Mouse (Mus musculus) kidney, postnatal 25 days (tissue): ENCODE measurements around the gene Cxcl17.

ENCODE experiments used
- DNase-seq, 2 experiments: peaks; one replicate each; pipeline ENCODE4 v3.0.0; 2021; ENCODE audit warnings: mixed read lengths in 2 of 2

Gene Cxcl17

DNA sequence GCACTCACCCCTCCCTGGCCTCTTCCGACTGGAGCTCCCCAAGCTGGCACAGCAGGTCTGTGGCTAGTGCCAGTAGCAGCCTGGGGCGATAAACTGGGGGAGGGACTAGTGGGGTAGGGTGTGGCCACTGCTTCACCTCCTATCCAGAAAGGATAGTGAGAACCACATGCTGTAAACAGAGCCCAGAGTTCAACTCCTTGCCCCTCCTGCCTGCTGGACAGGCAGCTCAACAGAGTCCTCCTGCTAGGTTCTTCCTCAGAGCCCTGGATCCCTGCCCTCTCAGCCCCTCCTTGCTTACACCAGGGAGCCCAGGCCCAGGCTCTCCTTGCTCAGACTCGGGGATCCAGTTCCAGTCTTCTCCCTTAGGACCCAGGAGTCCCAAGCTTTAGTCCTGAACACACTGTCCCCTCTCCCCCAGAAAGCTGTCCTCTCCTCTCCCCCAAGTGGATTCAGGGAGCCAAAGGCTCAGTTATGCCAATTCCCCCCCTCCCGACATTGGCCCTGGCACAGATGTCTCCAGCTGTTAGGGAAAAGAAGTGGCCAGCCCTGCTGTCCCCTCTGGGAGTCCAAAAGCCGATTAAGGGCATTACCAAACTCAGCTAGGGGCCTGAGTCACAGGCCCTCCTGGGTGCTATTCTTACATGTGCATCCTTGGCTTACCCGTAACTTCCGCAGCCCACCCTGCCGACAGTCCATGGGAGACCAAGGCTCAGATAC, 22.5 kb downstream of the Cxcl17 start:
- peak; percentile 83 to 95 for DNase-seq

DNA sequence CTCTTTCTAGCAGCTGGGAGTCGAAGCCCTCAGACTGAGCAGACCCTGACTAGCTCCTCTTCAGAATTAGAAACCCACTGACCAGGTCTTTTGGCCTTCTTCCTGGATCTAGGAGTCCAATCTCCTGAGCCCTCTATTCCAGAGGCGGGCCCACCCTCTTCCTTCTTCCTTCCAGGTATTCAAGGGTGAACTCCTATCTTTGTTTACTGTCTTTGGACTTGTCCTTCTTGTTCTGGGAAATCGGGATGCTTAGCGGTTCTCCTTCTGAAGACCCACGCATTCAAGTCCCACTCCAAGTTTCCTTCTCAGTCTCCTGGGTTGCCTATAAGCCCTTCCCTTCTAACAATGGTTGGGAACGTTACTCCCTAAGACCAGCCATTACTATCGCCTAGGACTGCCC, 23.8 kb downstream of the Cxcl17 start:
- DNase-seq, result peak in 1 of 2 experiments; percentile 38

DNA sequence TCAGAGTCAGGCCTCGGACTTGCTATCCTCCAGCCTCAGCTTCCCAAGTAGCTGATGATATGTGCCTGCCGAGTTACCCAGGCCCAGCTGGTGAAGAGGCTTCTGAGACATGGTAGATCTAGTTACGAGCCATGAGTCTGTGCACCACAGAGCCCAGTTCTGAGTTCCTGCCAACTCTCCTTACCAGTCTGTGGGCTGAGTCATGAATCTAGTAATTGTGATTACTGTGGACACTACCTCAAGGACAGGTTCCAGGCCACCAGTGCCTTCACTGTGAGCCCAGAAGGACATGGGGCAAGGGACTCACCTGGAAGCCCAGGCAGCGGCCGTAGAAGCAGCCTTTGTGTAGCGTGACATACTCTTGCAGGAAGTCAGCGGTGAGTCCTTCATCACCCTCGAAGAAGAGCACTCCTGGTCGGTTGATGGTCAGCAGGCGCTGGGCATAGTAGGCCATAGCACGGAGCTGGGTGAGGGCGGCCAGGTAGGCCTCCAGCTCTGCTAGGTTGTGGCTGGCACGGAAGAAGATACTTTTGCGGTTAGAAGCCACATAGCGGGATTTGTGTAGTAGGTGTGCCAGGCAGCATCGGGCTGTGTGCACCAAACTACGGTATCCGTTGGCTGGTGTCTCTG, 24.8 kb downstream of the Cxcl17 start:
- peak in 1 of 2 experiments; percentile 36 for DNase-seq

DNA sequence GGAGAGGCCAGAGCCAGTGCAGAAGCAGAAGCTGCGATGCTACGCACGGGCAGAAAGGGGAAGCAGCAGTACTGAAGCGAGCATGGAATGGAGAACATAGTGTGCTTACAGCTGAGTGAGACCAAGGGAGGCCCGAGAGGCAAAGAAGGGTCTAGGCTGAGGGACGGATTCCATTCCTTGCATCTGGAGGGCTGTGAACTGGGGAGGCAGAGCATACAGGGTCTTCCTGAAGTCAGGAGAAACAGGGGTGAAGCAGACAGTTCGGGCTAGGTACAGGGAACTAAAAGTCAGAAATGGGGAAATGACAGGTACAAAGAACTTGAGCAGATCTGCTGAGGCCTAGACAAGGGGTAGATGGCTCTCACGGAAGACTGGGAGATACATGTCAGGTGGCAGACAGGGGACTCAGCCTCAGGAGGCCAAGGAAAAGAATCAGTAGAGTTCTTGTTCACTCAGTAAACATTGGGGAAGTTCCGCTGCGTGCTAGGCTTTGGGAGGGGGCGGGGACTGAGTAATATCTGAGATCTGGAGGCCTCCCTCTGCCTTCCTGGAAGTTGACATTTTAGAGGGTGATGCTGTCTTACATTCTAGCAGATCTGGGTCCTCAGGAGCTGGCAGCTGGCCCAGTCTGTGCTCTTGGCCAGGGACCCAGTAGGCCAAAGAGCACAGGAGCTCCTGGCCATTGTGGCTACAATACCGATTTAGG, 26.7 kb downstream of the Cxcl17 start:
- DNase-seq, result peak; percentile 91 to 95

DNA sequence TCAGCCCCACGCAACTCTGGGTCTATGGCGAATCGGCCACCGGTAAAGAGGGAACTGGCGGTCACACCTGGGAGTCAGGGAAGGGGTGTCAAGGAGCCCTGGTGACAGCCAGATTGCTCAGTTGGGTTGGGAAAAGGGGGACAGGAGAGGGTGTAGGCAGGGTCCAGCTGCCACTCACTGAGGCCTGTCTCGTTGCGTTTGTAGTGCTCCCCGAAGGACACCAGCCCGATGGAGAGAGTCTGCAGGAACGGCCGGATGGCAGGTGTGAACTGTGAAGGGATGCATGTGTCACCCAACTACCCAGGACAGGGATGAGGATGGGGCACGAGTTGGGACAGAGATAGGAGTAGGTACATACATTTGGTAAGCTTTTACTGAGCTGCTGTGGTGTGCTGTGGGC, 27.4 kb downstream of the Cxcl17 start:
- peak in 1 of 2 experiments; percentile 20 for DNase-seq

DNA sequence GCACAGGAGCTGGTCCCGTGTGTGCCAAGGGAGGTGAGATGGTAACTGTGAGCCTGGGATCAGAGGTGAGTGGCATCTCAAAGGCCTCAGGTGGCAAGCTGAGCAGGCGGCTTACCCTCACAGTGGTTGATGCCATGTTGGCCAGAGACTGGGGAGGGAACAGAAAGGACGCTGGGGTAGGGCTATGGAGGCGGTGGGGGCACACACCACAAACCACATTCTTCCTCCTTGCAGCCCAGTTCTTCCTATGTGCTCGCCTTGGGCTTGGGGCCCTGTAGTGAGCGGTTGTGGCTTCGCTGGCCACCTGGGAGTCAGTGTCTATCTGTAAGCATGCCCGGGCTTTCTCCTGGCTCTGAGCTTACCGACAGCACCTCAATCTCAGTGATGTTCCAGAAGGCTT, 27.9 kb downstream of the Cxcl17 start:
- DNase-seq, result peak in 1 of 2 experiments; percentile 37

DNA sequence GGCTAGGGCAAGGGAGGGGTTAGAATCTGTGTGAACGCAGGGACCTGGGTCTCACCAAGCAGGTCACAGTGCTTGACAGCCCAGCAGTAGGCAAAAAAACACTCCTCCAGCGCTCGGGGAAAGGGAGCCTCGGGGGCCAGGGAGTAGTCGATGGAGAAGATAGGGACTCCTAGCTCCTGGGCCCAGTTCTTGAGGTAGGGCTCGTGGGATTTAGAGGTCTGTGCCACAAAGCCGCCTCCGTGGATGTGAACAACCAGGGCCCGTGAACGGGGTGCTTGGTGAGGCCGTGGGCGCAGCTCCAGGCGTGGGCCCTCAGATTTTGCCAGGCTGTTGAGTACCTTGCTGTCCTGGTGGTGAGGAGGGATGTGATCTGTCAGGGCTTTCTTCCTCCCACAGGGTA, 28.4 kb downstream of the Cxcl17 start:
- peak in 1 of 2 experiments; percentile 40 for DNase-seq

DNA sequence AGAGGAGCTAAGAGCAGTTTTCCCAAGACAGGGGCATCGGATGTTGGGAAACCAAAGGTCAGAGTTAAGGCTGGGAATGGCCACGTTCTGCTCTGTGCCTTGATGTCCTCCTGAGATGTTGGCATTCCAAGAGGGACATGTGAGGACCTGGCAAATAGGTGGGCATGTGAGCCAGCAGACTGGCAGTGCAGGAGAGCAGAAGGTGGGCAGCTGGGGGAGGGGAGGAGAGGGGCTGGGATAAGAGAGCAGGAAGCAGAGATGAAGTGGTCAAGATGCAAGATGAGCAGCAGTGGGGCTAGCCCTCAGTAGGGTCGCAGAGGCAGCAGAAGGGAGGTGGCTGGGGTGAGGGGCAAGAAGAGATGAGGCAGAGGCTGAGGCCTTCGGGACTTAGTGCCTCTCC, 28.8 kb downstream of the Cxcl17 start:
- DNase-seq, result no peak

DNA sequence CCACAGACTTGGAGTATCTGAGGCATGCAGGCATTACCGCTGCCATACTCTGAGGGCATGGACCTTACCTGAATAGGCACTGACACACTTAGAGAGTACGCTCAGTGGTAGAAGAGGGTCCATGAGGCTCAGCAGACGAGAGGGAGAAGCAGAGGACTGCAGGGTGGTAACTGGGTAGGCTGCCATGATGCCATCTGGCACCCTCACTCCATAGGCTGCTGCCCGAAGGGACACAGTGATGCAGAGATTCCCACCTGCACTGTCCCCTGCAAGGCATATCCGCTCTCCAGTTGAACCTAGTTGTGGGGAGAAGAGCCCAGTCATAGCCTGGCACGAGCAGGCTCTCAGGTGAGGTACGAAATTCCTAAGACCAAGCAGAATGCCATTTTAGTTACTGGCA, 29.3 kb downstream of the Cxcl17 start:
- DNase-seq, result peak in 1 of 2 experiments; percentile 22

DNA sequence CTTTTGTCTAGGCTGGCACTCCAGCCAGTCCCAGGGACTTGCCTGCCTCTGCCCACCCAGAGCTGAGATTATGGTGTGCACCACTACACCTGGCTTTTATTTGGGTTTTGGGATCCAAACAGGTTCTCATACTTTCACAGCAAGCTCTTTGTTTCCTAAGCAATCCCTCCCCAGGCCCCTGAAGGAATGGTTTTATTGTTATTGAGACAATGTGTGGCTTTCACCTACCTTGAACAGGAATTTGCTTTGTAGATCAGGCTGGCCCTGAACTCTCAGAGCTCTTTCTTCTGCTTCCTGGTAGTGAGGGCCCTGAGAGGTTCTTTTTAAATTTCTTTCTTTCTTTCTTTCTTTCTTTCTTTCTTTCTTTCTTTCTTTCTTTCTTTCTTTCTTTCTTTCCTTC, 30.1 kb downstream of the Cxcl17 start:
- no peak for DNase-seq

DNA sequence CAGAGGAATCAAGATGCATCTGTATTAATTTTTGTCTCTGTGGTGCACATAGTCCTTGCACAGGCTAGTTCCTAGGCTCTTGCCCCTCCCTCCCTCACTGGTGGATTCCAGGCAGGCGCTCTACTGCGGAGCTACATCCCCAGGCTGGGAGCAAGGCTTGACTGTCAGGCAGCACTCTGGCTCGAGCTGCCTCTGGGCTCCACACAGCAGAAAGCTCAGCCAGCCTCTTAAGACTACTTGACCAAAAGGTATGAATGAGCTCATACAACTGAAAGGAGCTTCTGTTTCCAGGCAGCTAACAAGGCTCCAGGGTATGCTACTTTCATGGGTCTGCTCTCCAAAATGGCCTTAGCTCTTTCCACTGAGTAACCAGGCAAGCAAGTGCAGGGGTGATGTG, 31.4 kb downstream of the Cxcl17 start:
- DNase-seq, result no peak

DNA sequence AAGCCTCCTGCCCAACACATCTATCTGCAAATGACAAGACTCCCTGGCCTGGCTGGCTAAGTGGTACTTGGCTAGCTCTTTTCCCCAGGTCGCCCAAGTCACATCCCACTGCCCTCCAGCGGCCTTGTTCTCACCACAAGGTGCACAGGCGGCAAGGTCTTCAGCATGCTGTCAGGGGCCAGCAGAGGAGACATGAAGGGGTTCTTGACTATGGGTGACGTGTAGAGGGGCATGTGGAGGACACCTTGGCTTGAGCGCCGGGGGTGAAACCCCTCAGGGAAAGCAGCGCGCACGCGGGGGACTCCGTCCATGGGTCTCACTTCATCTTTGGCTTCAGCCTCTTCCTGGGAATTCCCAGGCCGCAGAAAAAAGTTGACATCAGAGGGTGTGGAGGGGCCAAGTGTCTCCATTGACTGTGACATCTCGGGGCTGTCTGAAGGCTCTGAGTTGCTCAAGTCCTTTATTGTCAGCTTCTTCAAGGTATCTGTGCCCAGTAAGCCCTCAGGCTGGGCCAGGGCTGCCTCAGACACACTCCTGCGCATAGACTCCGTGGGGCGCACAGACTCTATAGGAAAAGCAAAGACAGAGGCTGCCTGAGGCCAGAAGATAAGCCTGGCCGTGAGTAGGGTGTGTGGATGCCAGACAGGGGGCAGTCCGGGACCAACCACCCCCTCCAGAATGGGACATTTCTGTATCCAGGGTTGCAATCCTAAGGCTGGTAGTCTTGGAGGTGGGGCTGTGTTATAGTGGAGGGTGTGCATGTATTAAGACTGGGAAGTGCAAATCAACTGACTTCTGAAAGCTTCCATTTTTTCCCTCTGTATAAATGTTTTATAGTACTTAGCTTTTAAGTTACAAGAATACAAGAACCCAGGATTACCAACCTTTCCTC, 32.0 kb downstream of the Cxcl17 start:
- no peak for DNase-seq

DNA sequence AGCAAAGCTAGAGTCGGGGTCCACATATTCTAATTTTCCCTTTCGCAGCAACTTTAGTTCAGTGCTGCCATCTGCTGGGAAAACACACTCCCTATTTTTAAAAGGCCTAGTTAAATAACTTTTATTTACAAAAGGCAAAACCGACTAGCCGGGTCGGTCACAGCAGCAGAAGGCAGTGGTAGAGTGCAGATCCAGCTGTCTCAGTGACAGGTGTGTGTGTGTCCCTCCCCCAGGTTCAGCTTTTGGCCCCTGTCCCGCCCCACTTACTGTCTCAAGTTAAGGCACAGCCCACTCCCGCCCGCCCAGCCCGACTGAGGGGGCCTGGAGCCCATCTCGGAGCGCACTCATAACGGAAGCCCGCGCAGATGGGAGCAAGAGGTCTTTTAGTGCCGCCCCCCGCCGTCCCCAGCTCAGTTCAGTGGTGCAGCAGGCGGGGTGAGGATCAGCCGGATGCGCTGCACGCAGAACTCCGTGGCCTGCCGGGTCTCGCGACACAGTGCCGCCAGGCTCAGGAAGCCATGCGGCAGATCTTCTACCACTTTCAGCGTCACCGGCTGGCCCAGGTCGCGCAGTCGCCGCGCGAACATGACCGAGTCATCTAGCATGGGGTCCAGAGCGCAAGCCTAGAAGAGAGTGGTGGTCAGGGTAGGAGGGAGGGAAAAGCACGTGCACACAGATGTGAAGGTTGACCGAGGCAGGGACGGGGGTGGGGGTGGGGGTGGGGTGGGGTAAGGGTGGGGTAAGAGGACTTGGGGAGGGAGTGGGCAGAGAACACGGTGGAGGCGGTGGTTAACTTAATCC, 32.9 kb downstream of the Cxcl17 start:
- DNase-seq, result peak; percentile 66 to 74

DNA sequence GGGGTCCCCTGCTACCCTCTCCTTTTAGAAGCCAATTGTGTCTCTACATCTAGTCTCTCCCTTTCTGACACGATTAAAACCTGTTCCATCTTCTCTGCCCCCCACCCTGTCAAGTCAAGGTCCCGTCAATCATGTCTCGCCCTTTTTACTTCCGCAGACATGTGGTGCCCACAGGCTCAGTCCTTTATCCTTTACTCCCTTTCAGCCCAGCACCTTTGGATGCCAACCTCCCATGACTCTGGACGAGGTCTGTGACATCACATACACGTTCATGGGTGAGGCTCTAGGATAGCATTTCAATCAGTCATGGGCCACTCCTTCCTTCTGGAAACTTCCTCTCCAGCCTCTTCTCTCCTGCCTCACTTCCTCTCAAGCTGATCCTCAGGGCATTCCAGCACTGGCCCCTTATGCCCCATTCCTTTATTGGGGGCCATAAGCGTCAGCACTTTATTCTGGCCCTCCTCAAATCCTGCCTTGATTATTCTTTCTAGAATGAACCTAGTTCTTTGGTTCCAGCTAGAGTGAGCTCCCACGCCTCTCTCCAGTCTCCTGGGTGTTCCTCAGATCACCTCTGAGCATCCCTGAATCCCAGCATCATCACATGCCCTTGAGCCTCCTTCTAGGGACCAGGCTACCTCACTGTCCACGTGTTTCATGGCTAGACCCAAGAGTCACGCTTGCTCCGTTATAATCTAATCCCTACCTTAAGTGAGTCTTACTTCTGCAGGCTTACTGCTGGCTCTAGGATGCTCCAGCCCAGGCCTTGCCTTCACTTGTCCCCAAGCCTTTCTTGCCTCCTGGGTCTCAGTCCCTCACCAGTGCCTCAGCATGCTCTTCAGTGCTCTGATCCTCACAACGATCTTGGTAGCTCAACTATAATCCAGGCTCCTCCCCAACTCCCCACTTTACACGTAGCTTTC, 34.2 kb downstream of the Cxcl17 start:
- DNase-seq, result no peak

DNA sequence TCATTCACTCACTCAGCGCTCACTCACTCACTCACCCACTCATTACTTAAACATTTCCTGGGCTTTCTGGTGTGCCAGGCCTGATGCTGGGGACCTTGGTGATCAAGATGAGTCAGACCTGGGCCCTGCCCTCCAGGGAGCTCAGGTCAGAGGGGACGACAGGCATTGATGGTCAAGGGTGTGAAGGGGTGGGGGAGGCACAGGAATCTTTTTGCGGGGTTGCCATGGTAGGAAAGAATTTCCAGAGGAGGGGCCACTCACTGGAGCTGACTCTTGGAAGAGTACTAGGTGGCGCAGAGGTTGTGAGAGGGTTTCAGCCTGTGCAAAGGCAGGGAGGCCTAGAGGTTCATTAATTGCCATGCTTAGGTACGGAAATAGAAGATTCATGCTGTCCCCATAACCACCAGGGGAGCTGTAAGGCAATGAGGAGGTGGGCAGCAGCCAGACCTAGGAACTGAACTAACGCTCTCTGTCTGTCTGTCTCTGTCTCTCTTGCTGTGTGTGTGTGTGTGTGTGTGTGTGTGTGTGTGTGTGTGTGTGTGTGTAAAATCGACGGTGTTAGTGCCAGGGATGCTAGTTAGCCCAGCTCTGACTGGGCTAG, 35.5 kb downstream of the Cxcl17 start:
- no peak for DNase-seq

DNA sequence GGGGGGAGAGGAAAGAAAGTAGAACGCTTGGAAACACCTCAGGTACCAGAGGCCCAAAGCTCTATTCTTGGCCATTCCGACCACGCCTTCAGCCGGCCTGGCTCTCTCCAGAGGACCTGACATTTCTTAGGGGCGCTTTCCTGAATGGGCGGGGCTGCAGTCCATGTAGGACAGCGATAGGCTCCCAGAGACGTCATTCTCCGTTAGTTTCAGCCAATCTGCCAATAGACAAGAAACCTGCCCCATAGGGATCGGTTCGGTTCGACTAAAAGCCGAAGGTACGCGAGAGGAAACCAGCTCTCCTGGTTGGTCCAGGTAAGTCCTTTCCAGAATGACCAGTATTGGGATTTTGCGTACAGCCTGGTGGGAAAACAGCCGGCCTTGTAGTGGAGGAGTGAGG, 36.1 kb downstream of the Cxcl17 start:
- peak; percentile 91 to 92 for DNase-seq

DNA sequence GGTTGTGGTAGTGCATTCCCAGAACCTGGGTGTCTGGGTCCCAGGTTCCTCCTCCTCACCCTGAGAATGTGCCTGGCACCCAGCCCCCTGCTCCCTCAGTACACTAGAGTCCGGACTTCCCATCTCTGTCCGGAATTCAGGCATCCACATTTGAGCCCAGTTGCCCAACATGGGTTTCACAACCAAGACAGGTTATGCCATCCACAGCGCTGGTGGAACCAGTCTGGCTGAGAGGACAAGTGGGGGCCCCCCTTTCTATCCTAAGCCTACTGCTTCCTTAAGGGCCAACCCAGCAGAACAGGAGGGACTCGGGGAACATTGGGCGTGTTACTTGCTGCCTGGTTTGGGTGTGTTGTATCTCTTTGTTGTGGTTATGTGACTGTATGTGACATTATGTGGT, 40.2 kb downstream of the Cxcl17 start:
- DNase-seq, result no peak

DNA sequence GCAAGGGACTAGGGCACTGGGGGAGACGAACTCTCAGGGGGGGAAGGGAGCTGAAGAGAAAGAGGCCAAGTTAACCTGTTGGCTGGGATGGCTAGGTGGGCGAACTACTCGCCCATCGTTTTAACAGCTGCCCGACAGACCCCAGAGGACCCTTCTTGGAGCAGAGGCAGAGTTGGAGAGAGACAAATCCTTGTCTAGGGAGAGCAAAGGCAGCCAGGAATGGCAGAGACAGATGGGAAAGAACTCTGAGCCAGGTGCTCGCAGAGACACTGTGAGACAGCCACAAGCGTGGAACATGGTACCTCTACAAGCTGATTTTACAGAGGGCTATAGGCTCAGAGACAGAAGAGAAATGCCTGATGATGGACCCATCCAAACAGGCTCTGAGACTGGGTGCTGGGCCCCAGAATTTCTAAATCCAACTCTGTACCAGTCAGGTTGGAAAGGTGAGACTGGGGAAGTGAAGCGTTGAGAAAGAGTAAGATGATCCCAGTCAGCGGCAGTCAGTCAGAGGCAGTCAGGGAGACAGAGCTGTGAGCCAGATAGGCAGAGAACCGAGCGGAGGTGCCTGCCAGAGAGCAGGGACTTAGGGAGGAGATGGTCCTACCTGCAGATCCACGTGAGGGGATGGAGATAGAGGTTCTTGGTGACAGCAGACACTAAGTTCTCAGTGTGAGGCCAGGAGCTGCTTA, 43.5 kb downstream of the Cxcl17 start, which contains the start of gene Cnfn:
TSS of gene Cnfn (minus strand) at position 667 of the 692 bp plus-strand sequence.
- DNase-seq, result no peak

DNA sequence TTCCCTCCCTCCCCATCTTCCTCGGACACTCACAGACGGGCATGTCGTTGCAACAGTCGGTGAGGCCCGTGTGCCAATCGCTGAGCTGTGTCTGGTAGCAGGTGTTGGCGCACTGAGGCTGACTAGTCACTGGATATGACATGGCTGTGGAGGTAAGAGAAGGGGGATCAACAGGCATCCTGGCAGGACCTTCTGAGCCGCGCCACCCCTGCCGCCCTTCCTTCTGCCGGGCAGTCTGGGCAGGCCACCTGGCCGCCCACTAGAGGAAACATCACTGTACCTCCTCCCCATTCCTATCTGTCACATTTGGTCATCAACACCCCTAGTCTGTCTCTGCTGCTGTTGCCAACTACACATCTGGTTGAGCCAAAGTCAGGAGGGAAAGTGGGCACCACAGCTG, 44.4 kb downstream of the Cxcl17 start:
- no peak for DNase-seq
